Mouse (Mus musculus) brain, adult 10 weeks (tissue): ENCODE data around the gene Gm20388. TPM values are rescaled to one million over a fixed set of nuclear protein-coding genes. Genes with fewer than 3 reads are reported as not detected.

Experiments used
- polyA plus RNA-seq: library from polyadenylated mRNA; stranded (reverse); fragments of 350-450 nt; fragmentation: Illumina TruSeq; extraction: RNeasy Lipid Tissue Mini Kit (QIAGEN cat#74804); gene quantifications from one replicate; pipeline ENCODE4 v1.2.3, GENCODE M21; 2015; ENCODE audit warnings: low read depth, low replicate concordance

Gene Gm20388
- polyA plus RNA-seq = 14.6 TPM

DNA sequence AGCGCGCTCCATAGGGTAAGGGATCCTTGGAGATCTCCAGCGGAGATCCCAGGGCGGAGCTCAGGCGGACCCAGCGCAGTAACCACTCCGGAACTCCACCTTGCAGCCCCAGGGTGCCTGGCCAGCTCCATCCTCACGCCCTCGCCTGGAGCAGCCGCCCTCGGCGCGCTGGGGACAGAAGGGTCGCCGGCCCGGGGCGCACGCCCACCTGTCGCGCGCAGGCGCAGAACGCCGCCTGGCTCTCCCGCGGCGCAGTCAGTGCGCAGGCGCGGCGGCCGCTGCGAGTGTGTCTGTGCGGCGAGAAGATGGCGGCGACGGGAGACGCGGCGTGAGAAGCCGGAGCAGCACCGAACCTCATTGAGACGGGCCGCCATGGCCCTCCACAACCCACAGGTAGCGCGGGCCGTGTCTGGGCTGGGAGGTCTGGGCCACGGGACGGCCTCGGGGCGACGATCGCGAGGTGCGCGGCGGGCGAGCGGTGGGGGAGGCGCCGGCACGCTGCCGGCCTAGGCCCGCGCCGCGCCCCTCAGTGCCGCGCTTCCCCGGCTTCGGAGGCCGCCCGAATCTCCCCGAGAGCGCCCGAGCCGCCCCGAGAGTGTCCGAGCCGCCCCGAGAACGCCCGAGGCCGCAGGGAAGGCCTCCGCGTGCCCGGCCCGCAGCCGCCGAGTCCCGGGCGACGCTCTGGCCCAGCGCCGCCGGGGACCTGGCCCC lies at the start of gene Gm20388:
Gm20388 (plus strand) TSS at position 295 of the 711 bp plus-strand sequence.

DNA sequence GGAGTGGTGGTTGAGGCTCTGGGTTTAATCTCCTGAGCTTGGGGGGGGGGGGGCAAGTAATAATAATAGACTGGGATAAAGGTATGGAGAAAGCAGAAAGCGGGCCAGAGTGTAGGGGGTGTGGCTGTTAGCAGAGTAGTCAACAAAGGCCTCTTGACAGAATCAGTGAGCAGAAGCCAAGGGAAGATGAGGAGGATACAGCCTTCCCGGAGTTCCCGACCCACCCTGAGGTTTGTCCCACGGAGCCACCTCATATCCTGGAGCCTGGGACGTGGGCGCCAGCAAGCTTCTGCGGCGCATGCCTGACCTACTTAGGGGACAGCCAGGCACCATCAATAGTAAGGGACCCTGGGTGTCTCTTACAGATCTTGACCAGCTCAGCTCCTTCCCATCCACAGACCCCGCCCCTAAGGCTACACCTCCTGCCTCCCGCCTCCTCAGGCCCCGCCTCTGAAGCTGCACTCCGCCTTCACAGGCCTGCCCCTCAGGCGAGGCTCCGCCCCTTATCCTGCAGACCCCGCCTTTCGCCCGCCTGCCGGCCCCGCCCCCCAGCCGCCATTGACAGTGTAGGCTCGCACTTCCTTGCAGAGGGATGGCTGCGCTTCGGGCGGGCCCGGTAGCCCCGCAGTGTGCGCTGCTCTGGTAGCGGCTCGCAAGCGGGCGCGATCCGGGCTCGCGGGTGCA lies 48.8 kb upstream of the Gm20388 start, which contains the start of gene Klhl36:
Klhl36 (plus strand) TSS at position 561 of the 684 bp plus-strand sequence.

DNA sequence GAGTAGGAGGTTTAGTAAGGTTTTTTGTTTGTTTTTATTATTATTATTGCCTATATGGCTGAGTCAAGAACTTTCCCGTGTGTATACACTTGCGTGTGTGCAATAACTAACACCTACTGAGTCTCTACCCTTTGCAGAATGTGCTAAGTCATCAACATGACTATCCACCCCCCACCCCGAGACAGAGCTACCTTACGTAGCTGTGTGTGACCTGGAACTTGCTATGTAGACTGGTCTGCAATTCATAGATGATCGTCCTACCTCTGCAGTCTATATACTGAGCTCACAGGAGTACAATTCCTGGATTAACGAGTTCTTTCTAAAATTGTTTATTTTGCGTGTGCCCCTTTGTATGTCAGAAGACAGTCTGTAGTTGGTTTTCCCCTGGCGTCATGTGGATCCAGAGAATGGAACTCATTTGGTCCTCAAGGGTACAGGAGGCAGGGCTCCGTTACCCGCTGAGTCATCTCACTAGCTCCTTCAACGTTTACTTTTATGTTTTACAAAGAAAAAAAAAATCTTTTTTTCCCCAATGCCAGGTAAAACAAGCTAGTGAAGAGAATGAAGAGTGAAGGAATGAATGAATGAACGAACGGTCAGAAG lies 596 bp upstream of the Gm20388 start, which contains the start of gene Usp10:
Usp10 (plus strand) TSS at position 417 of the 603 bp plus-strand sequence.

DNA sequence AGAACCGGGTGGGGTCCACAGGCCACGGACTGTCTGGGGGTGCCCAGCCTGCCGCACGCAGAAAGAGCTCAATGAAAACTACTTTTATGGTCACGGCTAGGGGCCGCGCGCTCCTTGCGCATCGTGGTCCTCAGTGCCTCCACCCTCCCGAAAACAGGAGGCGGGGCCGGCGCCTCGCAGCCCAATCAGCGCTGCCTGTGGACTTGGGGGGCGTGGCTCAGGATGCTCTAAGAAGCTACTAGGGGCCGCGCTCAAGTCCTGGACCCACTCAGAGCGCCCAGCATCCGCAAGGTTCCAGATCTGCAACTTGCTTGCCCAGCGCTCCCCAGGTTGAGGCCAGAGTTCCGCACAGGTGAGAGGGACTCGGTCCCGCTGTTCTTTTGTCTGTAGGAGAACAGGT lies 81.6 kb downstream of the Gm20388 start, which contains the start of gene Crispld2:
Crispld2 (plus strand) TSS at position 190 of the 400 bp plus-strand sequence.

DNA sequence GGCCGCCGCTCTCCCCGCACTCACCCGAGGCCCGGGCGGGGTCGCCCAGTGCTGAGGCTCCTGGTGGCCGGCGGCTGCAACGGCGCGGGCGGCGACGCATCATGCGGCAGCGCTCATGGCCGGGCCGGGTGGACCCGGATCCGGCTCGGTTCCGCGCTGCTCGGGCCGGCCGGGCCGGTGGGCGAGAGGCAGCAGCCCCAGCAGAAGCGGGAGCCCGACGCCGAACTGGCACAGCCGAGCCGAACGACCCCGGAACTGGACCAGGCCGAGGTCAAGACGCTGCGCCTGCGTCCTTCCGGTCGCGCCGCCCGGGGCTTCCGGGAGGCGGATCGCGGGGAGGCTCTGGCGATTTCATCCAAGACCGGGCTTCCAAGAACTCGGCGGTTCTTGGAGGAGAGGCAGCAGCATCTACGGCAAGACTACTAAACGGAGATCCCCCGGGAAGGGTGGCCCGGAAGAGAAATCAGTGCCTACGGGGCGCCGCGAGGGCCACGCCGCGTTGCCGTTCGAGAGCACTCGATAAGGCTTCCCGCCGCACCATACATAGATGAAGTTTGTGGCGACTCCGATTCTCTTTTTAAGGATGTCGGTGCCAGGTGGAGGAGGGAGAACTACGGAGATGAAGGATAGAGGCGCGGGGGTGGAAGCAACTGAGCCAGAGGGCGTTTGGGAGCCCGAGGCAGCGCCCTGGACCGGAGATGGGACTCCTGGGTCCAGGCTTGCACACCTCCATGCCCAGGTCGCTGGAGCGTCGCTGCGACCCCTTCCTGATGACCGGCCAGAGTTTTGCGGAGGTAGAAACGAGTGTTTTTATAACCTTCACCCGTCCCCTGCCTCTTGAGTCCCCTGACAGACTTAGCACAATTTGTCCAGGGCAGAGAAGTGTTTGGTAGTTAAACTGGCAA lies 190.7 kb downstream of the Gm20388 start, which contains the start of gene Zdhhc7:
Zdhhc7 (minus strand) TSS at position 415 of the 905 bp plus-strand sequence.

DNA sequence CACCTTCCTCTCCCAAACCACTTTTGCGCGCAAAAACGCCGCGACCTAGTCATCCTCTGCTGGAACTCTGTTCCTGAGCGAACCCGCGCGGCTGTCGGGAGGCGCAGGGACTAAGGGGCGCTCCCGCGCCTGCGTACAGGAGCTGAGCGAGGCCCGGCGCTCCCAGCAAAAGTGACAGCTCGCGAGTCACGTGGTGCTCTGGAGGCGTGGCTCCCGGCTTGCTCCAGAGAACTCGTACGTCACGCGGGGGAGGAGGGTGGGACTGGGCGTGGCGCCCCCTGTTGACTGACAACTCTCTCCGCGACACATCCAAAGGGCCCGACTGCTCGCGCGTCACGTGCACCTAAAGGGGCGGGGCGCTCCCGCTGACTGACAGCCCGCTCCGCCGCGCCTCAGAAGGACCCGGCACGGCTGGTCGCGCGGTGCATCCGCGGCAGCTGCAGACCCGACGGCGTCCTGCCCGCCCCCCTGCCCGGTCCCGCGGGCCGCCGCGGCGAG lies 203.2 kb downstream of the Gm20388 start, which contains the start of gene 6430548M08Rik:
6430548M08Rik (plus strand) TSS at position 395 of the 498 bp plus-strand sequence.

DNA sequence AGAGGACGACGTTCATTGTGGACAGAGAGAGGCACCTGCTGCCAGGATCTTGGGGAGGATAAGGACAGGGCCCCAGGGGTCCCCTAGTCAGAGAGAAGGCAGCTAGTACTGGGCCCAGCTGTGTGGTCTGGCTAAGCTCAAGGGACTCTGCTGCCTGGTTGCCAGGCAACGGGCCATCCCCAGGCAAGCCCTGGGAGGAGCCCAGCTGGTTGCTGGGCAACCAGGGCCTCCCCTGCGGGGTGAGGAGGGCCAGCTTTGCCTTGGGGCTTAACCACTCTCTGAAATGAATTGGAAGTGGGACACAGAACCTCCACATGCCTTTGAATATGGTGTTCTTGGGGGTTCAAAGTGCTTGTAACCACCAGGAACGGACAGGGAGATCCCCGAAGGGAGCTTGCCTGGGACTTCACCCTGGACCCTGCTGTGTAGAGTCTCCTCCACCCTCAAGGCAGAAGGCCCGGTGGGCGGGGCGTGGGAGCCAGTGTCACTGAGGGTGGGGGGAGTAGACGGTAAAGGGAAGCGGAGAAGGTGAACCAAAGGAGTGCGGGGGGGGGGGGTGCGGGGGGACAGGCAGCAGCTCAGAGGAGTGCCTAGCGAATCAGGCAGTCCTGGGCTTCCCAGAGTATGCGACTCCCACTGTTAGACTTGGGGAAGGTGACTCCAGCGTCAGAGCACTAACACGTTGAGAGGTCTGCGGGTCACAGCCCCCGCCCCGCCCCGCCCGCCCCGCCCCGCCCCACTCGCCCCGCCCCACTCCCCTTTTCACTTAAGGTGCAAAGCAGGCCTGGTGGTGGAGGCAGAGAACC lies 266.9 kb downstream of the Gm20388 start, which contains the start of gene Fam92b:
Fam92b (minus strand) TSS at position 149 of the 806 bp plus-strand sequence.

DNA sequence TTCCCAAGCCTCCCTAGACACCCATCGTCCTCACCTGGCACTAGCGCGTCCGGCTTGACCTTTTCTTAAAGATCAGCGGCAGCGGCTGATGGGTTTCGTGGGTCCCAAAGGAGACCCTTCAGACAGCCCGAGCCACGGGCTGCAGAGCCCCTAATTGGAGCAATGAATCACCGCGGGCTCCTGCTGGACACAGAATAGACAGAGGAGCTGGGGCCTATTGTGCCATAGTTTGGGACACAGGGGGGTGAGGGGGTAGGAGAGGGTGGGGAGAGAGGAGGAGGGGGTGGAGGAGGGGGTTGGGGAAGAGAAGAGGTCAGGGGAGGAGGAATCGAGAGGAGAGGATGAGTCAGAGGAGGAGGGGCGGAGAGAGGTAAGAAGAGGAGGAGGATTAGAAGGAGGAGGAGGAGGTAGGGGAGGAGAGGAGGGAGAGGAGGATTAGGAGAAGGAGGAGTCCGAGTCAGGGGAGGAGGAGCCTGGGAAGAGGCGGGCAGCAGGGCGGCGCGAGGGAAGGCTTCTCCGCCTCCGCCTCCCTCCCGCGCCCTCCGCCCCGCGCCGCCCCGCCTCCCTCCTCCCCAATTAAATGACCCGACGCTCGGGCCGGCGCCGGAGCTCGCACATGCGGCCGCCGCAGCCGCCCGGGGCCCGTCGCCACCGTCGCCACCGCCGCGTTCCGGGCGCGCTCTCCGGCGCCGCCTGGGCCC lies 317.4 kb downstream of the Gm20388 start, which contains the start of gene Gse1:
Gse1 (plus strand) TSS at position 566 of the 701 bp plus-strand sequence.

DNA sequence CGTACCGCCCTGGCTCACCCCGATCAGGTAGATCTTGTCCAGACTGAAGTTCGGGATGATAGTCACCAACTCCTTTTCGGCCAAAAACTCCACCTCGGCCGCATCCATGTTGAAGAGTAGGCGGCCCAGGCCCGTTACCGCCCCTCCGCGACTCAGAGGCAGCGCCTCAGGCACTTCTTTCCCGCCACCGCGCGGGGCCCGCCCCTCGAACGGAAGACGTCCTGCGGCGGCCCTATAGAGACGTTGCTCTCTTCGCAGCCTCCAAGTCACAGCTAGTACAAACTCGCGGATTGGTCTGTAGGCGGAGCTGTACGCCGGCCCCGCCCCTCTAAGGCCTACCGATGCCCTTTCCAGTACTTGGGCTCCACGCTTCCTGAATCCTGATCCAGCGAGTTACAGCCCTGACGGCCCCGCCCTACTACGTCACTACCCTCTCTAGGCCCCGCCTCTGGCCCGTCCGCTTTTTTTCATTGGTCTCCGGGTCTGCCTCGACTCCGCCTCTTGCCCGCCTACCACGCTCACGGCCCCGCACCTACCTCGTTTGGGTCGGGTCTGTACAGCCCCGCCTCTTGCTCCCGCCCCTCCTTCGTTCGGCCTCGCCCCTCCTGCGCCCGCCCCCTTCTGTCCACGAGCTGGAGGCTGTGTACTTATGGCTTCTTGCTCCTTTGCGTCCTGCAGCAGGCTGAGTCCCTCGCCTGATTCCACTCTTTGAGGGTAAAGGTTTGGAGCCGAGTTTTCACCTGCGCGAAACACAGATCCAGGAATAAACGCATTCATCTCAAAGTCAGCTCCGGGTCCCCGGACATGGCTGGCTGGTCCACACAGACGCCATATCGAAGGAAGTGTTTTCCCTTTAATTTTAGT lies 678.5 kb downstream of the Gm20388 start, which contains the start of gene Gins2:
Gins2 (minus strand) TSS at position 397 of the 864 bp plus-strand sequence.

DNA sequence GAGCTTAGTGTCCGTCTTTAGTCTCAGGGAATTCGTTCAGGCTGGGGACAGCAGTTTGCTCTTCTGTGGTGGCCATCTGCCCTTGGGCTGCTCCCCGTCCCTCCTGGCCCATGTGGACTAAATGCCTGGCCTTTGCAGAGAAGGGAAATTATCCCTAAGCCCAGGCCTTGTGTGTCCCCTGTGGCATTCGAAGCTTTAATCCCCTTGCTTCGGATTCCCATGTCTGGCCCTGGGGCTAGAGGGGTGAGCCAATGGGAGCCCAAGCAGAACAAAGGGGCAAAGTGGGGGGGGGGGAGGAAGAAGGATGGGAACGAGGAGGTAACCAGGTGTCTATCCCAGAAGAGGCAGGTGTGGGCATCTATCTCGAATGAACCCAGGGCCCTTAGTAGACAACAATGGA lies 736.9 kb downstream of the Gm20388 start, which contains the start of gene 1190005I06Rik:
1190005I06Rik (minus strand) TSS at position 101 of the 400 bp plus-strand sequence.

DNA sequence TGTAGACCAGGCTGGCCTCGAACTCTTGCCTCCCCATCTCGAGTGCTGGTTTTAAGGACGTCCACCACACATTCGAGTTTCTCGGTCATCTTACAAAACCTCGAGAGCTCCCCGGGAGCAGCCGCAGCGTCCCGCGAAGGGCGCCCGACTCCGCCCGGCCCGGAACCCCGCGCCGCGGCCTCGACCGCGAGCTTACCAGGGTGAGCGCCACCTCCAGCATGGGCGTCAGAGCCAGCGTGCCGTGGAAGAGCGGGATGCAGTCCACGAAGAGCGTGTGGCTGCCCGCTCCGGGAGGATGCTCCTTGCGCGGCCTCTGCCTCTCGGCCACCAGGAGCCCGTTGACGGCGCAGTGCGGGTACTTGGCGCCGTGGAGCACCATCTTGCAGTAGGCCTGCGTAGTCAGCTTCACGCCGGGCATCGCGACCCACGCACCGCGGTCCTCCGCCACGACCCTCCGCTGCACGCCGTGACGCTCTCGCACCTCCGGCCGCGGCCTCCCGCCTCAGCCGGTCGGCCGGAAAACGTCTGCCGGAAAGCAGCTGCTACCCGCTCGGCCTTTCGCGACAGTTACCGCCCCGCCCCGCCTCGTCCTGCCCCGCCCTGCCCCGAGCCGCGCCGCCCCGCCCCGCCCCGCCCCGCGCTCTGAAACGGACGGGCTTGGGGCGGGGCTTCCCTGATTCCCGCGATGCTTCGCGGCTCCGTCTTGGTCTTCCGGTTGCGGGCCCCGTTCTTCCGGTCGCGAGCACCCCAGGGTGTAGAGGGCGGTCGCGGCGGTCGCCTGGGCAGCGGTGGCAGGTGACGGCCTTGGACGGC lies 757.1 kb downstream of the Gm20388 start, which contains the start of the genes Gm27021 and Cox4i1:
Gm27021 (minus strand) TSS at position 519 of the 813 bp plus-strand sequence.
Cox4i1 (plus strand) TSS at position 662 of the 813 bp plus-strand sequence.

DNA sequence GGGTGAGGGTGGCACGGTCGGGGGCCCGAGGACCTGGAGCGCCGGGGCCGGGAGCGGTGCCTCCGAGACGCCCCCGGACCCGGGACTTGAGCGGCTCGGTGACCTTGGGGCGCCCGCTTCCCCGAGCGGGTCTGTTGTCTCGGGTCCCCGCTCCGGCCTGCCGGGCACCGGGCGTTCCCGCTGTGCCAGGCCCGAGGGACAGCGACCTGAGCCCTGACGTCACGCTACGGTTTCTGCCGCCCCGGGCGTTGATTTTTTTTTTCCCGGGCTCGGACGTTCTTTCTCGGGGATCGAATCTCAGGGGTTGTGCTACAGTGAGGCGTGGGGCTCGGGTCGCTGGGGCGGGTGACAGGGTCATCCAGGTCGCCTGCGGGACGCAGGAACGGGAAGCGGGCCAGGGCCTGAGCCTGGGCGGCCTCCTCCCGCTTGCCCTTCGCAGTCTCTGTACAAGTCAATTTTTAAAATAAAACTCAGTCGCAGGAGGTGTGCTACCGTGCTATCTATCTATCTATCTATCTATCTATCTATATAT lies 757.8 kb downstream of the Gm20388 start, which contains the start of gene Emc8:
Emc8 (minus strand) TSS at position 200 of the 532 bp plus-strand sequence.

DNA sequence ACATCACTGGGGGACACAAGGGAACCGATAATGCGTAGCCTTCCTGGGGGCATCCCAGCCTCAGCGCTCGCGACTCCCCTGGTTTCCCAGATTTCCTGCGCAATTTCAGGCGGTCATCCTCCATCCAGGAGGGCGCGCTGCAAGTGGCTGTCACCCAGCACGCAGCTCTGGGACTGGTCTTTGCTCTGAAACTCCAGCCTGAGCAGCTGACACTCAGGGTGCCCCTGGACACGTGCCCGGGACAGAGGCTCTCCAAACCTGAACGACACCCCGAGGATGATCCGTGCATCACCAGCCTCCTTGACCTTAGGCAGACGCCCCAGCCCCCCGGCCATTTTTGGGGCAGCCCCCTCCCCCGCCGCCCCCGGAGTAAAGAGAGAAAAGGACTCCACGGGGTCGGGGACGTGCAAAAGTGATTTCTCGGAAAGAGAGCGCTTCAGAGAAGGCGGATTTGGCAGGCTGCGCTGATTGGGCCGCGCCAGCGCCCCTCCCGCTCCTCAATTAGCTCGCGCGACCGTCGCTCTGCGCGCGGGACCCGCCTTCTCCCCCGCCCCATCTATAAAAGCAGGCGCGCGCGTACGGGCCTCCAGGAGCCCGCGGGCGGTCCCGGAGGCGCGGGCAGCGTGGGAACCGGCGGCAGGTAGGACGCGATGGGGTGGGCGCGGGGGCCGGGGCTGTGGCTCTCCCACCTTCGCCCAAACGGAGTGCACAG lies 825.3 kb downstream of the Gm20388 start, which contains the start of gene Irf8:
Irf8 (plus strand) TSS at position 589 of the 712 bp plus-strand sequence.

DNA sequence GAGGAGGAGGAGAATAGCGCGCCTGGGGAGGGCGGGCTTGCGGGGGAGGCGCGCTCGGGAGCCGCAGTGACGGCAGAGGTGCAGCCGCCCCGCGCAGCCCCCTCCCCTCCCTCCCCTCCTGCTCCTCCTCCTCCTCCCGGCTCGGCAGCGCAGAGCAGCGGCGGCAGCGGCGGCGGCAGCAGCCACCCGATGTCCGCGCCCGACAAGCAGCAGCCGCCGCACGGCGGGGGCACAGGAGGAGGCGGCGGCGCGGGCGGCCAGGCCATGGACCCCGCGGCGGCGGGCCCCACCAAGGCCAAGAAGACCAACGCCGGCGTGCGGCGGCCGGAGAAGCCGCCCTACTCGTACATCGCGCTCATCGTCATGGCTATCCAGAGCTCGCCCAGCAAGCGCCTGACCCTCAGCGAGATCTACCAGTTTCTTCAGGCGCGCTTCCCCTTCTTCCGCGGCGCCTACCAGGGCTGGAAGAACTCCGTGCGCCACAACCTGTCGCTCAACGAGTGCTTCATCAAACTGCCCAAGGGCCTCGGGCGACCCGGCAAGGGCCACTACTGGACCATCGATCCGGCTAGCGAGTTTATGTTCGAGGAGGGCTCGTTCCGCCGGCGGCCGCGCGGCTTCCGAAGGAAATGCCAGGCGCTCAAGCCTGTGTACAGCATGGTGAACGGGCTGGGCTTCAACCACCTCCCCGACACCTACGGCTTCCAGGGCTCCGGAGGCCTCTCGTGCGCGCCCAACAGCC lies 1173.7 kb downstream of the Gm20388 start, which contains the start of gene Foxf1:
Foxf1 (plus strand) TSS at position 177 of the 742 bp plus-strand sequence.

